Mouse (Mus musculus) gastrocnemius, postnatal 36 days (tissue): ENCODE results near the gene Olfm4. TPM values are rescaled to one million over a fixed set of nuclear protein-coding genes. Genes with fewer than 3 reads are reported as not detected.

Experiments used
- DNase-seq, 2 experiments: peaks; one replicate each; pipeline ENCODE4 v3.0.0; 2022
- intact Hi-C: fragments of 180-260 bp; cut with DNase I; formaldehyde crosslinking; loops from one replicate; pipeline ENCODE4 v1.15.1; 2025
- total RNA-seq, 2 experiments: library from RNA; stranded (reverse); gene quantifications; 2 replicates each; pipeline ENCODE4 v1.2.3; 2021

The Olfm4 gene
- total RNA-seq, 2 experiments from 2014 or later = not detected

GRCm38 (mm10) chr14:80016112-80016511, 32.2 kb downstream of the Olfm4 start:
- intact Hi-C loops = no loop called here
- no peak for DNase-seq

GRCm38 (mm10) chr14:80026078-80026477, 42.2 kb downstream of the Olfm4 start:
- no peak for DNase-seq
- intact Hi-C loops = no loop called here

- no peak for DNase-seq
- intact Hi-C loops = no loop called here
Measured at GRCm38 (mm10) chr14:80029297-80030001, 45.6 kb downstream of the Olfm4 start.

GRCm38 (mm10) chr14:80039645-80040272, 55.9 kb downstream of the Olfm4 start:
- DNase-seq = no peak
- intact Hi-C loops = no loop called here

GRCm38 (mm10) chr14:80046104-80046734, 62.3 kb downstream of the Olfm4 start:
- intact Hi-C loops = no loop called here
- DNase-seq = no peak

- no peak for DNase-seq
- intact Hi-C loops = no loop called here
Measured at GRCm38 (mm10) chr14:80047368-80048101, 63.7 kb downstream of the Olfm4 start.

GRCm38 (mm10) chr14:80055725-80056124, 71.8 kb downstream of the Olfm4 start:
- intact Hi-C loops = loop anchor here (10.0 kb wide), 1 partner anchor 281 kb away; the partner anchor contains the start of gene Pcdh8

GRCm38 (mm10) chr14:80061686-80062085, 77.8 kb downstream of the Olfm4 start:
- intact Hi-C loops = no loop called here
- no peak for DNase-seq

More at GRCm38 (mm10) chr14:80055725-80056124, 71.8 kb downstream of the Olfm4 start:
- no peak for DNase-seq

GRCm38 (mm10) chr14:80062896-80063295, 79.0 kb downstream of the Olfm4 start:
- DNase-seq = no peak
- intact Hi-C loops = no loop called here

GRCm38 (mm10) chr14:80070580-80070979, 86.7 kb downstream of the Olfm4 start:
- DNase-seq = no peak
- intact Hi-C loops = no loop called here

Other genes starting within 250 kb of the Olfm4 start
- not detected for gene Pcdh8, start 212.8 kb upstream of the Olfm4 start, total RNA-seq